Mouse (Mus musculus) embryonic facial prominence, embryonic 13.5 days (tissue): ENCODE data around the gene Crp. TPM values are rescaled to one million over a fixed set of nuclear protein-coding genes. Genes with fewer than 3 reads are reported as not detected.

Source experiments
- polyA plus RNA-seq: library from polyadenylated mRNA; unstranded; fragments of >200 nt; fragmentation: Nextera tagmentation; extraction: Ambion mirVana; gene quantifications from 2 replicates; pipeline ENCODE4 v1.2.1, GENCODE M21; 2015

The Crp gene
- polyA plus RNA-seq, 1 experiment from 2014 or later, result not detected

Other genes starting within 250 kb of the Crp start
- 0.47 TPM in 1 of 2 replicates, not detected in the other for gene Slamf9, start 222.7 kb upstream of the Crp start, polyA plus RNA-seq
- 75.6 and 83.2 TPM in 2 replicates for gene Igsf9, start 216.3 kb upstream of the Crp start, polyA plus RNA-seq
- 133 and 135 TPM in 2 replicates for gene Tagln2, start 198.0 kb upstream of the Crp start, polyA plus RNA-seq
- gene Cfap45, start 177.3 kb upstream of the Crp start, polyA plus RNA-seq, result 2.0 and 2.3 TPM in 2 replicates
- gene Vsig8, start 142.1 kb upstream of the Crp start, polyA plus RNA-seq, result 0.40 and 0.77 TPM in 2 replicates
- gene Slamf8, start 107.5 kb upstream of the Crp start, polyA plus RNA-seq, result 0.17 and 0.26 TPM in 2 replicates
- gene Fcrl6, start 95.5 kb upstream of the Crp start, polyA plus RNA-seq, result 0.74 and 0.88 TPM in 2 replicates
- gene Dusp23, start 65.1 kb upstream of the Crp start, polyA plus RNA-seq, result 11.9 and 13.2 TPM in 2 replicates
- 1.4 TPM in 1 of 2 replicates, not detected in the other for gene Apcs, start 197.0 kb downstream of the Crp start, polyA plus RNA-seq